Mouse (Mus musculus): Measurements from ENCODE around the gene Patz1.

The Patz1 gene

DNA sequence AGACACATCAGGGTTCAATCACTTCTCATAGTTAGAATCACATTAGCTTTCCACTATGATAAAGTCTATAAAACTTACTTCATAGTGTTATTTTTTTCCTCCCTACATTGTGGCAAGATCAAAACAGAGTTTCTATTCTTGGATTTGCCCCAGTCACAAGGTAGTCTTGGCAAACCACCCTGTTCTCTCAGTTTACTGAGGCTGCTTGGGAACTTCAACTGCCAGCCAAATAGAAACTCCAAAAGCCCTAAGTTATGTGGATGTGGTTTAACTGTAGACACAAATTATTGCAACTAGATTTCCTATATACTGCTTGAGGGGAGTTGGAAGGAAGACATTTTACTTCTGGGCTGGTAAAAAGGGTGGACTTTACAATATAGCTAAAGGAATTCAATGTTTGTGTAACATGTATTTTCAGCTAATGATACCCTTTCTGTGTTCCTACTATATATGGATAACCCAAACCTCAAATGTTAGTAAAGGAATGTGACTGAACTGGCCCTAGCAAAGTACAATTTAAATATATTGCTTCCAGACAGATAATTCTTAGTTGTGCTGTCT is 41.3 kb downstream of the Patz1 start, which contains the start of gene Pik3ip1:
Gene Pik3ip1 (plus strand): TSS at position 511 of the 561 bp plus-strand sequence.
- peaks cover 60% of the 10 kb centered on the region for H3K4me1 ChIP-seq (replicated peaks; ENCODE audit: low read depth, low read length)
- peaks cover 9% of the 10 kb centered on the region; the same call in 1 of the 2 replicates for H3K27me3 ChIP-seq (ENCODE audit: insufficient read depth, low read length)
- H3K36me3 ChIP-seq (ENCODE audit: insufficient read depth, low read length) = peaks cover 14% of the 10 kb centered on the region; the same call in 1 of the 2 replicates
- no peak for TF ChIP-seq CTCF (conservative IDR thresholded peaks at IDR 0.05; ENCODE audit: low read length)
- TF ChIP-seq NANOG (IDR thresholded peaks at IDR 0.05; ENCODE audit: borderline replicate concordance, low read length) = no peak
- no peak for TF ChIP-seq POU5F1 (IDR thresholded peaks at IDR 0.05; ENCODE audit: borderline replicate concordance, low read length)
- H3K9me3 ChIP-seq (ENCODE audit: low read length) = no peaks in the 10 kb centered on the region
- peak within 1 kb of the TSS; percentile 79 for H3K4me3 ChIP-seq (replicated peaks; ENCODE audit: low read length)

DNA sequence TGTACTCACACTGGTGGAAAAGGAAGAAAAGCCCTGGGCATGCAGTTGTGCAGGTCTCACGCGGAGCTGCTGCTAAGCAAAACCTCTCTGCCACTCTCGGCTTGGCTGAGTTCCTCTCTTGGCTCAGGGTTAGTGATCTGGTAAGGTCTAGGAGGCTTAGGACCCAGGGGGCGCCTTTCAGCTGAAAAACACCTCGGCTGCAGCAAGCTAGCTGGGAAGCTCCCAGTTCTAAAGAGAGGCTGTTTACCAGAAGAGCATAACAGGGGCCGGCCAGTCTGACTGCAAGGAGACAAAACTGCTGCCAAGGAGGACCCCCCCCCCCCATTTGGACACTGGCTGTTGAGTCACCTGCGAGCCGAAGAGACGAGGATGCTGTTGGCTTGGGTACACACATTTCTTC is 41.9 kb downstream of the Patz1 start:
- peak overlapping the region; percentile 79 for H3K4me3 ChIP-seq (replicated peaks; ENCODE audit: low read length)
- peaks cover 66% of the 10 kb centered on the region for H3K4me1 ChIP-seq (replicated peaks; ENCODE audit: low read depth, low read length)
- no peaks in the 10 kb centered on the region for H3K9me3 ChIP-seq (ENCODE audit: low read length)
- peaks cover 9% of the 10 kb centered on the region; the same call in 1 of the 2 replicates for H3K27me3 ChIP-seq (ENCODE audit: insufficient read depth, low read length)
- no peak for TF ChIP-seq NANOG (IDR thresholded peaks at IDR 0.05; ENCODE audit: borderline replicate concordance, low read length)
- peak; percentile 12; the same call in 1 of the 2 replicates for TF ChIP-seq CTCF (conservative IDR thresholded peaks at IDR 0.05; ENCODE audit: low read length)
- TF ChIP-seq POU5F1 (IDR thresholded peaks at IDR 0.05; ENCODE audit: borderline replicate concordance, low read length) = no peak
- H3K36me3 ChIP-seq (ENCODE audit: insufficient read depth, low read length) = peaks cover 14% of the 10 kb centered on the region; the same call in 1 of the 2 replicates

- Histone ChIP-seq H3K9me3 (ENCODE audit: low read length) (no peaks in the 10 kb centered on the region), H3K4me1 (replicated peaks; ENCODE audit: low read depth, low read length) (peaks cover 72% of the 10 kb centered on the region), H3K36me3 (ENCODE audit: insufficient read depth, low read length) (peaks cover 14% of the 10 kb centered on the region; the same call in 1 of the 2 replicates), H3K4me3 (replicated peaks; ENCODE audit: low read length) (peak overlapping the region; percentile 79), H3K27me3 (ENCODE audit: insufficient read depth, low read length) (peaks cover 9% of the 10 kb centered on the region; the same call in 1 of the 2 replicates)
- no peak for TF ChIP-seq NANOG (IDR thresholded peaks at IDR 0.05; ENCODE audit: borderline replicate concordance, low read length)
- no peak for TF ChIP-seq CTCF (conservative IDR thresholded peaks at IDR 0.05; ENCODE audit: low read length)
- TF ChIP-seq POU5F1 (IDR thresholded peaks at IDR 0.05; ENCODE audit: borderline replicate concordance, low read length) = no peak
Measured at GRCm38 (mm10) chr11:3330991-3331750, 42.5 kb downstream of the Patz1 start.

DNA sequence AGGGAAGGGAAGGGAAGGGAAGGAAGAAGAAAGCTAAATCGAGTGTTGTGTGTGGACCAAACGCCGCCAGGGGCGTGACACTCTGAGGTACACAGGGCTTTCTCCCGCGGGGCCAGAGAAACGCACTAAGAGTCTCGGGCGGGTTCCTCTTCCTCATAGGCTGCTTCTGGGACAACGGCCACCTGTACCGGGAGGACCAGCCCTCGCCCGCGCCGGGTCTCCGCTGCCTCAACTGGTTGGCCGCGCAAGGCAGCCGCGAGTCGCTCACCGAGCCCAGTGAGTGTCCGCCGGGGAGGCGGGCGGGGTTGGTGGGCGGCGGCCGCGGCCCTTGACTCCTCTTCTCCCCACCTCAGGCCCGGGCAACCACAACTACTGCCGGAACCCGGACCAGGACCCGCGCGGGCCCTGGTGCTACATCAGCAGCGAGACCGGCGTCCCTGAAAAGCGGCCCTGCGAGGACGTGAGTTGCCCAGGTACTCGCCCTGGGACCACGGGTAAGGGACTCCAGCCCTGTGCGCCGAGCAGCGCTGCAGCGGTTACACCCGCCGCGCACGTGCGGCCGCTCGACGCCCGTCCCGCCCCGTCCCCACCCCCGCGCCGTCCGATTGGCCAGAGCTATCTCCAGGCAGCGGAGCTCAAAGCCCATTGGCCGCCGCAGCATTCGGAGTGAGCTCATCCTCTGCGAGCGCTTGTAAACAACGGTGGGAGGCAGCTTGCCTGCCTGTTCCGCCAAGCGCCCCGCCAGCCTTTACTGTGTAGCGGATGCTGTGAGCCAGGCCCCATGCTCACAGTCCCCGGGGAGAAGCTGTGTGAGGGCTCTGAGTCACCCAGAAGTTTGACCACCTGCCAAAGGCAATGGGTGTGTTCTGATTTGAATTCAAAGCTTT is 43.3 kb downstream of the Patz1 start:
- TF ChIP-seq POU5F1 (IDR thresholded peaks at IDR 0.05; ENCODE audit: borderline replicate concordance, low read length) = no peak
- TF ChIP-seq NANOG (IDR thresholded peaks at IDR 0.05; ENCODE audit: borderline replicate concordance, low read length) = no peak
- no peak for TF ChIP-seq CTCF (conservative IDR thresholded peaks at IDR 0.05; ENCODE audit: low read length)
- H3K4me3 ChIP-seq (replicated peaks; ENCODE audit: low read length) = peak overlapping the region; percentile 79
- peaks cover 80% of the 10 kb centered on the region for H3K4me1 ChIP-seq (replicated peaks; ENCODE audit: low read depth, low read length)
- peaks cover 14% of the 10 kb centered on the region; the same call in 1 of the 2 replicates for H3K36me3 ChIP-seq (ENCODE audit: insufficient read depth, low read length)
- H3K9me3 ChIP-seq (ENCODE audit: low read length) = no peaks in the 10 kb centered on the region
- peaks cover 9% of the 10 kb centered on the region; the same call in 1 of the 2 replicates for H3K27me3 ChIP-seq (ENCODE audit: insufficient read depth, low read length)

DNA sequence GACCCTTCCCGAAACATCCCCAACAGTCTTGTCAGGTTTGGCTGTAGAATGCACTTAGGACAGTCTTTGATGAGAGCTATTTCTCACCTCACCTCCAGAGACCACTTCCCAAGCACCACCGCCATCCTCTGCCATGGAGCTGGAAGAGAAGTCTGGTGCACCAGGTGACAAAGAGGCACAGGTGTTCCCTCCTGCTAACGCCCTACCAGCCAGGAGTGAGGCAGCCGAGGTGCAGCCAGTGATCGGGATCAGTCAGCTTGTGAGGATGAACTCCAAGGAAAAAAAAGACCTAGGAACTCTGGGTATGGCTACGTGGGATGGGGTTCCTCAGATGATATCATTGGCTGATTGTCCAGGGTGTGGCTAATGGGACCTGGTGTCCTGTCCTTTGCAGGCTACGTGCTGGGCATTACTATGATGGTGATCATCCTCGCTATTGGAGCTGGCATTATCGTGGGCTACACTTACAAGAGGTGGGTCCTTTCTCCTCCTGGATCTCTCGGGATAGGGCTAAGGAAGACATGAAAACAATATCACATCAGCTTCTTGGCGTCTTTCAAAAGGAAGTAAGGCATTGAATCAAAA is 44.5 kb downstream of the Patz1 start:
- TF ChIP-seq CTCF (conservative IDR thresholded peaks at IDR 0.05; ENCODE audit: low read length) (no peak), NANOG (IDR thresholded peaks at IDR 0.05; ENCODE audit: borderline replicate concordance, low read length) (no peak), POU5F1 (IDR thresholded peaks at IDR 0.05; ENCODE audit: borderline replicate concordance, low read length) (no peak)
- Histone ChIP-seq H3K36me3 (ENCODE audit: insufficient read depth, low read length) (peaks cover 14% of the 10 kb centered on the region; the same call in 1 of the 2 replicates), H3K4me3 (replicated peaks; ENCODE audit: low read length) (peak overlapping the region; percentile 79), H3K4me1 (replicated peaks; ENCODE audit: low read depth, low read length) (peaks cover 92% of the 10 kb centered on the region), H3K9me3 (ENCODE audit: low read length) (no peaks in the 10 kb centered on the region), H3K27me3 (ENCODE audit: insufficient read depth, low read length) (peaks cover 9% of the 10 kb centered on the region; the same call in 1 of the 2 replicates)

GRCm38 (mm10) chr11:3334141-3334710 is 45.6 kb downstream of the Patz1 start:
- peaks cover 9% of the 10 kb centered on the region; the same call in 1 of the 2 replicates for H3K27me3 ChIP-seq (ENCODE audit: insufficient read depth, low read length)
- H3K4me3 ChIP-seq (replicated peaks; ENCODE audit: low read length) = peak overlapping the region; percentile 39
- H3K9me3 ChIP-seq (ENCODE audit: low read length) = peaks cover 9% of the 10 kb centered on the region; the same call in 1 of the 2 replicates
- peaks cover 14% of the 10 kb centered on the region; the same call in 1 of the 2 replicates for H3K36me3 ChIP-seq (ENCODE audit: insufficient read depth, low read length)
- H3K4me1 ChIP-seq (replicated peaks; ENCODE audit: low read depth, low read length) = peaks cover 90% of the 10 kb centered on the region
- TF ChIP-seq POU5F1 (IDR thresholded peaks at IDR 0.05; ENCODE audit: borderline replicate concordance, low read length) (no peak), CTCF (conservative IDR thresholded peaks at IDR 0.05; ENCODE audit: low read length) (no peak), NANOG (IDR thresholded peaks at IDR 0.05; ENCODE audit: borderline replicate concordance, low read length) (no peak)

DNA sequence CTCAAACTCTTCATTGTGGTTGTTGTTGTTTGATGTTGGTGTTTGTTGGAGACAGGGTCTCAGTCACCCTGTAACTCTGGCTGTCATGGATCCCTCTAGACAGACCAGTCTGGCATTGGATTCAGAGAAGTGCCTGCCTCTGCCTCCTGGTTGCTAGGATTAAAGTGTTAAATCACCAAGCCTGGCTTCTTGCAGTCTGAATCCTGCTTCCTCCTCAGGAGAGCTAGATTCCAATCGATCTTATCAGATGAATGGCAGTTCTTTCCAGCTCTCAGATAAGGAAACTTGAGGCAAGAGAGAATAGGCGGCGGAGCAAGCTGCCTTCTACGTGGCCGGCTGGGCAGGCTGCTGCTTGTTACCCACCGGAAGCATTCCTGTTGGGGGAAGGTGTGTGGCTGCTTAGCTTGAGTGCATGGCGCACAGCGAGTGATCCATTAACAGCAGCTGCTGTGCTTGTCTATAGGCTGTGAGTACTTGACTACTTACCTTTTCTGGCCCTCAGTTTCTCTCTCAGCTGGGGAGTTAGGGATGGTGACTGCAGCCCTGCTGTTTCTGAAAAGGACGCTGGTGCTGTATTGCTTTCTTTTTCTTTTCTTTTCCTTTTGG is 46.1 kb downstream of the Patz1 start:
- Histone ChIP-seq H3K4me1 (replicated peaks; ENCODE audit: low read depth, low read length) (peaks cover 88% of the 10 kb centered on the region), H3K36me3 (ENCODE audit: insufficient read depth, low read length) (peaks cover 18% of the 10 kb centered on the region), H3K27me3 (ENCODE audit: insufficient read depth, low read length) (peaks cover 9% of the 10 kb centered on the region; the same call in 1 of the 2 replicates), H3K9me3 (ENCODE audit: low read length) (peaks cover 9% of the 10 kb centered on the region; the same call in 1 of the 2 replicates), H3K4me3 (replicated peaks; ENCODE audit: low read length) (peak overlapping the region; percentile 39)
- TF ChIP-seq NANOG (IDR thresholded peaks at IDR 0.05; ENCODE audit: borderline replicate concordance, low read length) = no peak; the same call in 1 of the 2 replicates
